Mouse (Mus musculus) kidney, postnatal 0 days (tissue): Measurements from ENCODE around the gene Ccnd3. TPM values are rescaled to one million over a fixed set of nuclear protein-coding genes. Genes with fewer than 3 reads are reported as not detected.
A peak's percentile ranks its signal among the peaks of the same experiment; 100 is the strongest.

Source experiments
- ATAC-seq: fragments of 200-750 bp; cut with Nextera tagmentation; replicated peaks from 2 replicates; pipeline ENCODE4 v1.8.0; 2017; ENCODE audit warnings: low read depth, moderate number of reproducible peaks, moderate TSS enrichment, moderate library complexity; ENCODE audit not compliant: low FRiP score
- DNase-seq: peaks from one replicate; pipeline ENCODE4 v3.0.0-alpha.2; 2016; ENCODE audit warnings: low spot score
- H3K27ac ChIP-seq: fragments of 300-500 bp; sonication (generic); 2 replicates; pipeline ENCODE4 v1.5.1; 2014; ENCODE audit warnings: mild to moderate bottlenecking
- H3K27me3 ChIP-seq: fragments of 300-500 bp; sonication (generic); 2 replicates; pipeline ENCODE4 v1.6.1; 2014; ENCODE audit warnings: low read length, mixed read lengths; ENCODE audit not compliant: insufficient read depth
- H3K36me3 ChIP-seq: fragments of 300-500 bp; sonication (generic); 2 replicates; pipeline ENCODE4 v1.6.1; 2014; ENCODE audit warnings: low read length, mixed read lengths; ENCODE audit not compliant: insufficient read depth
- H3K4me1 ChIP-seq: fragments of 300-500 bp; sonication (generic); replicated peaks from 2 replicates; pipeline ENCODE4 v1.6.1; 2014; ENCODE audit warnings: antibody characterized with exemption, low read length, mixed read lengths; ENCODE audit not compliant: insufficient read depth
- H3K4me2 ChIP-seq: fragments of 300-500 bp; sonication (generic); 2 replicates; pipeline ENCODE4 v1.6.1; 2014; ENCODE audit warnings: mild to moderate bottlenecking, low read length, moderate library complexity, mixed read lengths
- H3K4me3 ChIP-seq: fragments of 300-500 bp; sonication (generic); replicated peaks from 2 replicates; pipeline ENCODE4 v1.5.1; 2014; ENCODE audit warnings: low read depth, low read length
- H3K9ac ChIP-seq: fragments of 300-500 bp; sonication (generic); 2 replicates; pipeline ENCODE4 v1.6.1; 2014; ENCODE audit warnings: low read depth, low read length
- H3K9me3 ChIP-seq: fragments of 300-500 bp; sonication (generic); replicated peaks from 2 replicates; pipeline ENCODE4 v1.6.1; 2016; ENCODE audit warnings: low read length, inconsistent platforms, mixed read lengths
- CTCF ChIP-seq: IDR thresholded peaks from 2 replicates; pipeline ENCODE4 v1.5.1; 2016; ENCODE audit warnings: antibody characterized with exemption, low read depth, mild to moderate bottlenecking, moderate library complexity
- WGBS: fragments of 180-500 bp; shearing (Covaris S2); extraction: QIAGEN DNeasy Blood & Tissue Kit; methylation state at CpG from one replicate; pipeline ENCODE4 v1.1.7; 2014; 5-methylcytosine and 5-hydroxymethylcytosine counted together
- polyA plus RNA-seq: library from polyadenylated mRNA; unstranded; fragments of >200 nt; fragmentation: Nextera tagmentation; extraction: Ambion mirVana; gene quantifications from 2 replicates; pipeline ENCODE4 v1.2.1, GENCODE M21; 2015

The Ccnd3 gene
- polyA plus RNA-seq, 1 experiment from 2014 or later, result 202 TPM

DNA sequence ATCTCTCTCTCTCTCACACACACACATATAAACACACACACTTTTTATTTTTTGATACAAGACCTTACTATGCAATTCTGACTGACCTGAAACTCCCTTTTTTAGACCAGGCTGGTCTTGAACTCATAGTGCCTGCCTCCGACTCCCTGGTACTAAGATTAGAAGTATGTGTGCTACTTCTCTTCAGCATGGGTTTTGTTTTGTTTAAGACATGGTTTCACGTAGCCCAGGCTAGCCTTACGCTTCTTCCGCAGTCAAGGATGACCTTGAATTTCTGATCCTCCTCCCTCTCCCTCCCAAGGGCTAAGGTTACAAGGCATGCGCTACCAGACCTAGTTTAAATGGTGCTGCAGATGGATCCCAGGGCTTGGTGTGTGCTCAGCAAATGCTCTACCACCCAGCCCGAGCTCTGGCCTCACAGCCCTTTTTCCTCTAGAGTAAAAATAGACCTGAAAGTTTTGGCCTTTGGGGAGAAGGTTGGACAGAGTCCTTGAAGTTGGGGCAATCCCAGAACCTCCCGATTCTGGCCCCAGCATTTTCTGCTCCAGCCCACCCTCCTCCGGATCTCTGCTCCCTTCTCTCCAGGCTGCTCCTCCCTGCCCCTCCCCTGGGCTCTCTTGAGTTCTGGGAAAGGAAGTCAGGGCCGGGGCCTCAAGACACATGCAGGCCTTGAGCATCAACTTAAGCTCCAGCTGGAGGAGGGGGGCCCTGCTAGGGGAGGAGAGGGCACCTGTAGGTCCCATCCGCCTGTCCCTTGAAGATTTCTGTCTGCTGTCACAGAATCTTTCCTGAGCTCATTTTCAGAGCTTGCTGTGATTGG, 8.3 kb downstream of the Ccnd3 start:
- Histone ChIP-seq H3K36me3 (no peaks in the 10 kb centered on the region), H3K9me3 (no peaks in the 10 kb centered on the region), H3K4me1 (peaks cover 10% of the 10 kb centered on the region; the same call in 1 of the 2 replicates), H3K27ac (peak overlapping the region; percentile 66), H3K27me3 (no peaks in the 10 kb centered on the region), H3K4me2 (no peak overlapping the region), H3K9ac (peak overlapping the region; percentile 0; the same call in 1 of the 2 replicates), H3K4me3 (no peak overlapping the region)
- no peak for TF ChIP-seq CTCF
- ATAC-seq, result no peak
- peak; percentile 68 for DNase-seq
- 45% methylated on average over 10 of the region's 10 CpGs for WGBS

DNA sequence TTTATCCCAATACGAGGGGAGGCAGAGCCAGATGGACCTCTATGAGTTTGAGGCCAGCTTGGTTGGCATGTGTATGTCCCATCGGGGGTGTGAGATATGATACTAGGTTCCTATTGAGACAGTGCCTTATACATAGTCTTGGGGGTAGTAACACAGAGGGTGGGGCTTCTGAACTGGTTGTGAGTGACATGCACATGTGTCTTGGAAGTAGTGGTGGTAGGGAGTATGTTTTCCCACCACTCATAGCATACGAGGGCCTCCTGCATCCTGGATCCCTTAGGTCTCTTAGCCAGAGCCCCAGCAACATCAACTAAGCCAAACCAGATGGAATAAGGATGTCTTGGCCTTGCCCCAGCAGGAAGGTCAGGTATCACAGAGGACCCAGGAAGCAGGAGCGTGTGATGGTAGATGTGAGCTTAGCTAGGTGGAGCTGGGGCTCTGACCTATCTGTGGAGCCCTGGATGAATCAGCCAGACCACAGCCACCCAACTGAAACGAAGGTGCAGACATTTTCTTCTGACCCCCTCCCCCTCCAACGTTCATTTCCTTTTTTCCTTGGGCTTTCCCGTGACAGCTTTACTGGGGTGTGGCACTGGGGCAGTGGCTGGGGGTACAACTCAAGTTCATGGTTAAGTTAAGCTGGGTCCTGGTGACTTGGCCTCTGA, 10.5 kb downstream of the Ccnd3 start:
- H3K9me3 ChIP-seq, result no peaks in the 10 kb centered on the region
- H3K27me3 ChIP-seq, result no peaks in the 10 kb centered on the region
- DNase-seq (no peak), ATAC-seq (no peak)
- H3K27ac ChIP-seq, result no peak overlapping the region
- TF ChIP-seq CTCF, result no peak
- H3K4me3 ChIP-seq, result no peak overlapping the region
- H3K36me3 ChIP-seq, result no peaks in the 10 kb centered on the region
- no peak overlapping the region for H3K9ac ChIP-seq
- H3K4me1 ChIP-seq, result peaks cover 10% of the 10 kb centered on the region; the same call in 1 of the 2 replicates
- WGBS, result 71% methylated on average over 7 of the region's 7 CpGs
- H3K4me2 ChIP-seq, result no peak overlapping the region

DNA sequence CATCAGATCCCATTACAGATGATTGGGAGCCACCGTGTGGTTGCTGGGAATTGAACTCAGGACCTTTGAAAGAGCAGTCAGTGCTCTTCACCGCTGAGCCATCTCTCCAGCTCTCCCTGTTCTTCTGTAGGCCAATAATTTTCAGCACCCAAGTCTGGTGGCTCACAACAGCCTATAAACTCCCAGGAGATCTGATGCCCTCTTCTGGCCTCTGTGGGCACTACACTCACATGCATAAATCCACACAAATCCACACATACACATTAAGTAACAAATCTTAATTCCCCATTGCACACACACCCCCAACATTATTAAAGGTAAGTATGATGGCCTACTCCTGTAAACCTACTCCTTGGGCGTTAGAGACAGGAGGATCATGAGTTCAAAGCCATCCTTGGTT, 11.4 kb downstream of the Ccnd3 start:
- ATAC-seq (no peak), DNase-seq (no peak)
- 96% methylated on average over 3 of the region's 3 CpGs for WGBS
- H3K9me3 ChIP-seq, result no peaks in the 10 kb centered on the region
- H3K36me3 ChIP-seq, result no peaks in the 10 kb centered on the region
- H3K4me2 ChIP-seq, result no peak overlapping the region
- TF ChIP-seq CTCF, result peak; percentile 40
- H3K9ac ChIP-seq, result no peak overlapping the region
- H3K4me3 ChIP-seq, result no peak overlapping the region
- H3K27me3 ChIP-seq, result no peaks in the 10 kb centered on the region
- H3K27ac ChIP-seq, result no peak overlapping the region
- peaks cover 10% of the 10 kb centered on the region; the same call in 1 of the 2 replicates for H3K4me1 ChIP-seq

DNA sequence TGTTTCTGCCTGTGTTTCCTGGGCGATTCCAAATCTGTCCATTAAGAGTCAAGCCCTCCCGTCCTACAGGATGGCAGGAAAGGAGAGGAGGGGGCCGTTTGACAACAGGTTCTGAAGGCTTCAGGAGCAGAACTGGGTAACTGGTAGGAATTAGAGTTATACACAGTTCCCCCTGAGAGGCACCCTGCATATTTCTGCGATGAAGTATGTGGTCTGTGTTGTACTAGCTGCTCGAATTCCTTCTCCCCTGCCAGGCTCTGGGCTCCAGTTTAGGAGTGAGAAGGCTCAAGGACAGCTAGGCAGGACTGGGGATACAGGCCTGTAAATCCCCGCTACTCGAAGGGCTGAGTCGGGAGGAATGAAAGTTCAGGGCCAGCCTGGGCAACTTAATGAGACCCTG, 13.4 kb downstream of the Ccnd3 start:
- WGBS, result 25% methylated on average over 8 of the region's 8 CpGs
- DNase-seq (peak; percentile 80), ATAC-seq (no peak)
- Histone ChIP-seq H3K27ac (peak overlapping the region; percentile 76), H3K27me3 (no peaks in the 10 kb centered on the region), H3K4me1 (peaks cover 21% of the 10 kb centered on the region), H3K4me3 (no peak overlapping the region), H3K4me2 (no peak overlapping the region), H3K9ac (no peak overlapping the region), H3K36me3 (no peaks in the 10 kb centered on the region), H3K9me3 (no peaks in the 10 kb centered on the region)
- no peak for TF ChIP-seq CTCF

DNA sequence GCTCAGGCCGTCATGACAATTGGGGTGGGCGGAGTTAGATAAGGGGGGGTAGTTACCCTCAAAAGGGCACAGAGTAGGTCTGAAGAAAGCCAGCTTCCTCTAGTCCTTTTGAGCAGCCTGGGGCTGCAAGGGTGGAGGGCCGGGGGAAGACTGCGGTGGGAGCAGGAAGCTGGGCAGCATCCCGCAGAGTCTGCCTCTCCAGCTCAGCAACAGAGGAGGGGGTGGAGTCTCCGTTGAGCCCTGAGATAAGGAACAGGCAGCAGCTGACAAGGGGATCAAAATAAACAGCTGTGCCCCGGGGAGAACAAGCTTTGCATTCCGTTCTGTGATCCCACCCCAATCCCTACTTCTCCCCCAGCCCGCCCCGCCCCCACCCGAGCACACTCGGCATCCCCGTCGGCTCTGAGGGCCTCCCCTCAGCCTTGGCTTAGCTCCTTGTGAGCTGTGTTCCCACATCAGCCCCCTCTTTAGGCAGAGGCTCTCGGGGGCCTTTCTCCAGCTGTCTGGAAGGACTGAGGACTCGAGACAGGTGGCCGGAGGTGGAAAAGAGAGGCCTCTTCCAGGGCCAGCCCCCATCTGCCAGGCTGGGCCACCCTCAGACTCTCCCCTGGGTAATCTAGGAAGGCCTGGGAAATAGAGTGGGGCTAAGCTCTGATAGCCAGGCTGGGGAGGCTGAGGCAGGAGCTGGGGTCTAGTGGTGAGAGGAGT, 16.9 kb downstream of the Ccnd3 start:
- H3K36me3 ChIP-seq, result no peaks in the 10 kb centered on the region
- TF ChIP-seq CTCF, result no peak
- peaks cover 21% of the 10 kb centered on the region for H3K4me1 ChIP-seq
- no peaks in the 10 kb centered on the region for H3K27me3 ChIP-seq
- H3K9ac ChIP-seq, result peak overlapping the region; percentile 49
- ATAC-seq (peak; percentile 86), DNase-seq (peak; percentile 97)
- H3K27ac ChIP-seq, result peak overlapping the region; percentile 90
- 0 out of 2 replicates have a peak overlapping the region, but pooled peaks have one; percentile 1 for H3K4me3 ChIP-seq
- H3K9me3 ChIP-seq, result no peaks in the 10 kb centered on the region
- peak overlapping the region; percentile 41 for H3K4me2 ChIP-seq
- whole genome bisulfite sequencing, result 4% methylated on average over 17 of the region's 17 CpGs

DNA sequence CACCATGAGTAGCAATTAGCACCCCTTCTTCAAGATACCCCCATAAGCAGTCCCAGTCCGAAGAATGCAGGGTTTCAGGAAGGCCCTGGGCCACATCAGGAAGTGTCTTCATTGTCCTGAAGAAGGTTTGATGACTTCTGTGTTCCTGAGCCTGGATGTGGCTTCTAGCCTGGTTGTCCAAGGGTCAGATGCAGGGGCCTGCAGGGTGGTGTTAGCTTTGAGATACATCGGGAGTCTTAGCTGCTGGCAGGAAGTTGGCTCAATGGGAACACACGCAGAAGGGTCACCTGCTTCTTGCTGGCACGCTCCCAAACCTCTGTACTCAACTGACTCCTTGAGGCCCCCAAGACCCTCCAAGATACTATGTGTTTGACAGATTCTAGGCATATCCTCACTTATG, 17.7 kb downstream of the Ccnd3 start:
- H3K9me3 ChIP-seq, result no peaks in the 10 kb centered on the region
- H3K4me1 ChIP-seq, result peaks cover 29% of the 10 kb centered on the region
- no peaks in the 10 kb centered on the region for H3K36me3 ChIP-seq
- ATAC-seq (no peak), DNase-seq (no peak)
- H3K9ac ChIP-seq, result 0 out of 2 replicates have a peak overlapping the region, but pooled peaks have one; percentile 49
- no peaks in the 10 kb centered on the region for H3K27me3 ChIP-seq
- WGBS, result 55% methylated on average over 4 of the region's 4 CpGs
- no peak for TF ChIP-seq CTCF
- no peak overlapping the region for H3K4me2 ChIP-seq
- H3K27ac ChIP-seq, result peak overlapping the region; percentile 90
- no peak overlapping the region for H3K4me3 ChIP-seq
